Mouse (Mus musculus) erythroblast, adult 5-6 weeks (primary cell): ENCODE data around the gene Gm49391. TPM values are rescaled to one million over a fixed set of nuclear protein-coding genes. Genes with fewer than 3 reads are reported as not detected.
"Not testable (repeated sequence)": the region's sequence is repeated elsewhere in the genome, so short reads cannot be mapped to it uniquely, and the experiment has no call there.

Experiments
- ATAC-seq: replicated peaks from 2 replicates; pipeline ENCODE4 v1.8.0; 2016; ENCODE audit warnings: moderate number of reproducible peaks, mild to moderate bottlenecking, moderate TSS enrichment, inconsistent platforms; ENCODE audit not compliant: poor library complexity, low FRiP score, severe bottlenecking
- total RNA-seq, 2 experiments: library from RNA; stranded (forward) in 1 of 2; stranded (reverse) in 1 of 2; fragments of 150-400 nt in 1 of 2; fragments of 200-764, 138-1000 nt in 1 of 2; gene quantifications; 2 replicates each; pipeline versions ENCODE4 v1.2.3 to v1.2.4; 2015 to 2017; ENCODE audit warnings: low replicate concordance in 2 of 2

Gene Gm49391
- not detected in 2 replicates for total RNA-seq (2015; ENCODE audit: low replicate concordance)
- 2.5 TPM in 1 of 2 replicates, not detected in the other for total RNA-seq (2017; ENCODE audit: low replicate concordance)

- no peak for ATAC-seq
These were observed at the start of gene Gm49391, which contains the start of gene Ctla2a for GRCm38 (mm10) chr13:60936500-60936901. TSS of gene Gm49391 (minus strand) at chr13:60936571. TSS of gene Ctla2a (minus strand) at chr13:60936625.

- ATAC-seq = not testable (repeated sequence)
These were observed 35.9 kb upstream of the Gm49391 start for GRCm38 (mm10) chr13:60972319-60972718.

GRCm38 (mm10) chr13:60963985-60964384, 27.6 kb upstream of the Gm49391 start:
- not testable (repeated sequence) for ATAC-seq

GRCm38 (mm10) chr13:60961706-60962105, 25.3 kb upstream of the Gm49391 start:
- ATAC-seq = no peak

- ATAC-seq = not testable (repeated sequence)
These were observed 5.5 kb upstream of the Gm49391 start, which contains the start of gene Tpbpa for GRCm38 (mm10) chr13:60941884-60942283. TSS of gene Tpbpa (minus strand) at chr13:60941984.

- not testable (repeated sequence) for ATAC-seq
These were observed 881 bp downstream of the Gm49391 start, which contains the start of gene Gm49393 for GRCm38 (mm10) chr13:60935490-60935889. TSS of gene Gm49393 (minus strand) at chr13:60935590.

GRCm38 (mm10) chr13:60904780-60905179, 31.6 kb downstream of the Gm49391 start, which contains the start of gene Tpbpb:
TSS of gene Tpbpb (minus strand) at chr13:60904880.
- not testable (repeated sequence) for ATAC-seq

GRCm38 (mm10) chr13:60897328-60897727, 39.0 kb downstream of the Gm49391 start, which contains the start of gene Ctla2b:
TSS of gene Ctla2b (minus strand) at chr13:60897447.
- ATAC-seq = no peak

GRCm38 (mm10) chr13:60896794-60897193, 39.6 kb downstream of the Gm49391 start, which contains the start of gene Gm49392:
TSS of gene Gm49392 (minus strand) at chr13:60896894.
- ATAC-seq = not testable (repeated sequence)

- no peak for ATAC-seq
These were observed 40.8 kb downstream of the Gm49391 start for GRCm38 (mm10) chr13:60895406-60896160.

- ATAC-seq = no peak
These were observed 44.1 kb downstream of the Gm49391 start for GRCm38 (mm10) chr13:60892301-60892700.

- ATAC-seq = no peak
These were observed 72.1 kb downstream of the Gm49391 start, which contains the start of gene 4930486L24Rik for GRCm38 (mm10) chr13:60864281-60864680. TSS of gene 4930486L24Rik (minus strand) at chr13:60864475.

- no peak for ATAC-seq
These were observed 87.9 kb downstream of the Gm49391 start for GRCm38 (mm10) chr13:60848241-60849120.

Other genes with a start within 250 kb of the Gm49391 start
- not detected in 2 replicates for gene BC051665, start 150.2 kb downstream of the Gm49391 start, total RNA-seq (2015; ENCODE audit: low replicate concordance)
- gene BC051665, start 150.2 kb downstream of the Gm49391 start, total RNA-seq (2017; ENCODE audit: low replicate concordance) = not detected in 2 replicates
- gene Ctsll3, start 133.7 kb downstream of the Gm49391 start, total RNA-seq (2015; ENCODE audit: low replicate concordance) = not detected in 2 replicates
- gene Ctsll3, start 133.7 kb downstream of the Gm49391 start, total RNA-seq (2017; ENCODE audit: low replicate concordance) = not detected in 2 replicates
- not detected in 2 replicates for gene 4930486L24Rik, start 72.1 kb downstream of the Gm49391 start, total RNA-seq (2015; ENCODE audit: low replicate concordance)
- gene 4930486L24Rik, start 72.1 kb downstream of the Gm49391 start, total RNA-seq (2017; ENCODE audit: low replicate concordance) = not detected in 2 replicates
- not detected in 2 replicates for gene Gm49392, start 39.7 kb downstream of the Gm49391 start, total RNA-seq (2015; ENCODE audit: low replicate concordance)
- gene Gm49392, start 39.7 kb downstream of the Gm49391 start, total RNA-seq (2017; ENCODE audit: low replicate concordance) = not detected in 2 replicates
- gene Ctla2b, start 39.1 kb downstream of the Gm49391 start, total RNA-seq (2015; ENCODE audit: low replicate concordance) = 5.4 TPM in 1 of 2 replicates, not detected in the other
- gene Ctla2b, start 39.1 kb downstream of the Gm49391 start, total RNA-seq (2017; ENCODE audit: low replicate concordance) = 0.43 TPM in 1 of 2 replicates, not detected in the other
- not detected in 2 replicates for gene Tpbpb, start 31.7 kb downstream of the Gm49391 start, total RNA-seq (2015; ENCODE audit: low replicate concordance)
- gene Tpbpb, start 31.7 kb downstream of the Gm49391 start, total RNA-seq (2017; ENCODE audit: low replicate concordance) = not detected in 2 replicates
- not detected in 2 replicates for gene Gm49393, start 981 bp downstream of the Gm49391 start, total RNA-seq (2015; ENCODE audit: low replicate concordance)
- not detected in 2 replicates for gene Gm49393, start 981 bp downstream of the Gm49391 start, total RNA-seq (2017; ENCODE audit: low replicate concordance)
- 2.5 and 13.6 TPM in 2 replicates for gene Ctla2a, start 54 bp upstream of the Gm49391 start, total RNA-seq (2015; ENCODE audit: low replicate concordance)
- 8.2 TPM in 1 of 2 replicates, not detected in the other for gene Ctla2a, start 54 bp upstream of the Gm49391 start, total RNA-seq (2017; ENCODE audit: low replicate concordance)
- gene Tpbpa, start 5.4 kb upstream of the Gm49391 start, total RNA-seq (2015; ENCODE audit: low replicate concordance) = not detected in 2 replicates
- not detected in 2 replicates for gene Tpbpa, start 5.4 kb upstream of the Gm49391 start, total RNA-seq (2017; ENCODE audit: low replicate concordance)
- not detected in 2 replicates for gene Ctsj, start 69.4 kb upstream of the Gm49391 start, total RNA-seq (2015; ENCODE audit: low replicate concordance)
- gene Ctsj, start 69.4 kb upstream of the Gm49391 start, total RNA-seq (2017; ENCODE audit: low replicate concordance) = not detected in 2 replicates
- gene Ctsq, start 104.1 kb upstream of the Gm49391 start, total RNA-seq (2015; ENCODE audit: low replicate concordance) = not detected in 2 replicates
- not detected in 2 replicates for gene Ctsq, start 104.1 kb upstream of the Gm49391 start, total RNA-seq (2017; ENCODE audit: low replicate concordance)
- gene Ctsr, start 227.7 kb upstream of the Gm49391 start, total RNA-seq (2015; ENCODE audit: low replicate concordance) = not detected in 2 replicates
- gene Ctsr, start 227.7 kb upstream of the Gm49391 start, total RNA-seq (2017; ENCODE audit: low replicate concordance) = not detected in 2 replicates